Mouse (Mus musculus): ENCODE measurements around the gene Slfn8.

- TF ChIP-seq CTCF (IDR thresholded peaks at IDR 0.05; ENCODE audit: control insufficient read depth, insufficient read depth, low read length) (no peak), POLR2A (IDR thresholded peaks at IDR 0.05; ENCODE audit: borderline replicate concordance, control insufficient read depth, low read depth, low read length) (peak; percentile 60; the same call in 1 of the 2 replicates)
Observed at GRCm38 (mm10) chr11:83066640-83067531, 46.3 kb upstream of the Slfn8 start.

Measured in bone marrow, adult 2 months (tissue).